Mouse (Mus musculus) liver, adult 2 months (tissue): ENCODE results near the gene L3mbtl2. TPM values are rescaled to one million over a fixed set of nuclear protein-coding genes. Genes with fewer than 3 reads are reported as not detected.

Source experiments
- DNase-seq: peaks from one replicate; pipeline ENCODE4 v3.0.0-alpha.2; 2011; ENCODE audit warnings: low read depth, low spot score; ENCODE audit errors: extremely low read depth
- H3K27ac ChIP-seq: fragments of 200-500 bp; replicated peaks from 2 replicates; pipeline ENCODE4 v1.5.1; 2012; ENCODE audit warnings: low read depth, mild to moderate bottlenecking, control low read depth, inconsistent platforms, low read length; ENCODE audit not compliant: insufficient read depth
- H3K27me3 ChIP-seq: fragments of 200-500 bp; 2 replicates; pipeline ENCODE4 v1.6.1; 2012; ENCODE audit warnings: mild to moderate bottlenecking, moderate library complexity, low read length, inconsistent platforms; ENCODE audit not compliant: control insufficient read depth, insufficient read depth
- H3K36me3 ChIP-seq: fragments of 200-500 bp; 2 replicates; pipeline ENCODE4 v1.6.1; 2012; ENCODE audit warnings: low read length, inconsistent platforms; ENCODE audit not compliant: control insufficient read depth, insufficient read depth
- H3K4me1 ChIP-seq: fragments of 200-500 bp; 2 replicates; pipeline ENCODE4 v1.6.1; 2011; ENCODE audit warnings: low read length; ENCODE audit not compliant: control insufficient read depth, insufficient read depth
- H3K4me3 ChIP-seq: fragments of 200-500 bp; 2 replicates; pipeline ENCODE4 v1.5.1; 2011; ENCODE audit warnings: low read depth, mild to moderate bottlenecking, control low read depth, low read length, moderate library complexity; ENCODE audit not compliant: insufficient read depth
- H3K79me2 ChIP-seq: fragments of 200-500 bp; 2 replicates; pipeline ENCODE4 v1.6.1; 2012; ENCODE audit warnings: inconsistent platforms, mild to moderate bottlenecking, low read length, moderate library complexity; ENCODE audit not compliant: control insufficient read depth, insufficient read depth
- H3K9ac ChIP-seq: fragments of 200-500 bp; 2 replicates; pipeline ENCODE4 v1.6.1; 2012; ENCODE audit warnings: low read depth, mild to moderate bottlenecking, control low read depth, inconsistent platforms, low read length
- CTCF ChIP-seq: fragments of 200-500 bp; IDR thresholded peaks from 2 replicates; pipeline ENCODE4 v1.5.1; 2011; ENCODE audit warnings: low read depth, low read length, control low read depth
- POLR2A ChIP-seq: fragments of 200-500 bp; IDR thresholded peaks from 2 replicates; pipeline ENCODE4 v1.6.1; 2011; ENCODE audit warnings: low read length, control low read depth; ENCODE audit not compliant: insufficient read depth; ENCODE audit errors: extremely low read depth
- WGBS: fragments of 180-500 bp; shearing (Covaris S2); methylation state at CpG from one replicate; pipeline ENCODE4 v1.1.7; 2018; 5-methylcytosine and 5-hydroxymethylcytosine counted together
- polyA plus RNA-seq: library from polyadenylated mRNA; depleted of rRNA; stranded (reverse); fragments of >200 nt; gene quantifications from 2 replicates; pipeline ENCODE4 v1.2.3, GENCODE M21; 2012; rRNA removed
- total RNA-seq: library from RNA; depleted of rRNA; stranded (reverse); fragments of >200 nt; gene quantifications from 2 replicates; pipeline ENCODE4 v1.2.3, GENCODE M21; 2014; rRNA removed

L3mbtl2 gene
- total and polyA plus RNA-seq, 2 experiments: 4.7 to 9.7 TPM

GRCm38 (mm10) chr15:81725965-81726364, 62.3 kb downstream of the L3mbtl2 start:
- Histone ChIP-seq H3K36me3 (peaks cover 28% of the 10 kb centered on the region), H3K27me3 (no peaks in the 10 kb centered on the region), H3K9ac (no peak overlapping the region), H3K79me2 (peaks cover 11% of the 10 kb centered on the region; the same call in 1 of the 2 replicates), H3K27ac (no peak overlapping the region), H3K4me3 (no peak overlapping the region), H3K4me1 (peaks cover 5% of the 10 kb centered on the region)
- TF ChIP-seq CTCF (no peak), POLR2A (no peak)
- 97% methylated on average over 8 of the region's 8 CpGs for WGBS
- no peak for DNase-seq

DNA sequence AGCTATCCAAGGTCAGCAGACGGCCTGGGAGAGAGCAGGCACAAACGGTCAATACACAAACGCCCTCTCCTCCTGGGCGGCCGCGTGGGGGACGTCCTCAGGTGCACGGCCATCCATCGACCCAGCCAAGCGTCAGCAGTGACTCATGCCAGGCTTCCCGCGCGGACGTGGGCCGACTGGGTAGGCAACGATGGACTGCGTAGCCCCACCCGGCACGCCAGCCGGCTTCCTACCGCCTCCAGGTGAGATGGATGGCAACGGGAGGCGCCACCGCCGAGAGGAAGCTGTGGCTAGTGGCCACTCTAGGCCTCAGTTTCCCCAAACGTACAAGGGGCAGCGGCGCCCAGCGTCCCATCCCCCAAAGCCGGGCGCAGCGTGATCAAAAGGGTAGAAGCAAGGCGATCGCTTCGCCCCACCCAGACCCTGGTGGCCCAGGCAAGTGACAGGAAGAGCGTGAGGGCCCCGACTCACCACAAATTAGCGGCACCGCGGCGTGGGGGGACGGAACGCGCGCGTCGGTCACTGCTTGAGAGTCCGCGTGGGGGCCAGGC, 65.6 kb downstream of the L3mbtl2 start:
- WGBS: under 1% methylated on average over 49 of the region's 49 CpGs
- peak; percentile 67 for DNase-seq
- H3K27ac ChIP-seq: peak overlapping the region; percentile 63
- peak overlapping the region; percentile 85 for H3K9ac ChIP-seq
- H3K4me3 ChIP-seq: peak overlapping the region; percentile 84
- TF ChIP-seq CTCF (no peak), POLR2A (no peak)
- H3K79me2 ChIP-seq: peaks cover 11% of the 10 kb centered on the region; the same call in 1 of the 2 replicates
- H3K4me1 ChIP-seq: peaks cover 5% of the 10 kb centered on the region
- peaks cover 1% of the 10 kb centered on the region; the same call in 1 of the 2 replicates for H3K36me3 ChIP-seq
- no peaks in the 10 kb centered on the region for H3K27me3 ChIP-seq

DNA sequence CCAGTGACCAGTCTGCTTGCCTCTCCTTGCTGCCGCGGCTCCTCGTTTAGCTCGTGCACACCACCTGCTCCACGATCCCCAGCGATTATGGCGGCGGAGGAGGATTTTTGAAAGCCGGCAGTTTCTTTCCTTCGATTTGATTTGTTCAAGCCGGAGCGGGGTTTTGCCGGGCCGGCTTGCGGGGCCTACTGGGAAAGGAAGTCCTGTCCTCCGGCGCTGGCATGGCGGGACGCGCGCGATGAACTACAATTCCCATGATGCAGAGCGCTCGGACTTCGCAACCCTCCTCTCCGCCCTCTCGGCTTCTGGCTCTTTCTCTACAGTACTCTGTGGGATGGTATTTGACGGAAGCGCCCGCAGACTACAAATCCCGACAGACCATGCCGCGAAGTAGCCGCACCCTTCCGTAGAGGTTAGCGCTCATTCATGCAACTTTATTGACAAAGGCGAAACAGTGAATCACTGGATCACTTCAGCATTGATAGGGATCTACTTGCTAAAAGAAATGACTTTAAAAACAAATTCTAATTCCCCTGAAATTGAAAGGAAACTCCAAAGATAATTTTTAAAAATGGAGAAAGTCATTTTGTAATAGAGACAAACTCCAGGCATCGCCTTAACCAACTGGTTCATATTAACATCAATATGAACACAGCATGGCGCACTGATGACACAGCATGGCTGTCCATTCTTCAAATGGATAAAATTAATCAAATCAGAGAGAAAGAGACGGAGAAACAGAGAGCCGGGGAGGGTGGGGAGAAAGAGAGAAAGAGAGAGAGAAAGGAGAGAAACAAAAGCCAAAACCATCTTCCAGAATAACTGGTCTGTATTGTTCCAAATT, 66.3 kb downstream of the L3mbtl2 start:
- H3K27ac ChIP-seq: peak overlapping the region; percentile 63
- WGBS: 6% methylated on average over 41 of the region's 41 CpGs
- peak overlapping the region; percentile 84 for H3K4me3 ChIP-seq
- TF ChIP-seq POLR2A (0 out of 2 replicates have a peak, but pooled peaks have one; percentile 36), CTCF (no peak)
- H3K9ac ChIP-seq: peak overlapping the region; percentile 85
- H3K27me3 ChIP-seq: no peaks in the 10 kb centered on the region
- H3K4me1 ChIP-seq: peaks cover 5% of the 10 kb centered on the region
- no peaks in the 10 kb centered on the region for H3K36me3 ChIP-seq
- H3K79me2 ChIP-seq: peaks cover 11% of the 10 kb centered on the region; the same call in 1 of the 2 replicates
- peak; percentile 98 for DNase-seq

- H3K27me3 ChIP-seq: no peaks in the 10 kb centered on the region
- TF ChIP-seq POLR2A (no peak), CTCF (no peak)
- no peaks in the 10 kb centered on the region for H3K4me1 ChIP-seq
- no peak for DNase-seq
- no peak overlapping the region for H3K4me3 ChIP-seq
- H3K79me2 ChIP-seq: no peaks in the 10 kb centered on the region
- no peak overlapping the region for H3K9ac ChIP-seq
- no peak overlapping the region for H3K27ac ChIP-seq
- WGBS: 58% methylated on average over 3 of the region's 3 CpGs
- no peaks in the 10 kb centered on the region for H3K36me3 ChIP-seq
These were observed 71.4 kb downstream of the L3mbtl2 start for GRCm38 (mm10) chr15:81735075-81735474.

Other genes with a start within 250 kb of the L3mbtl2 start
- 45.5 and 59.3 TPM in 2 replicates for gene Rbx1, start 197.6 kb upstream of the L3mbtl2 start, total RNA-seq
- gene Rbx1, start 197.6 kb upstream of the L3mbtl2 start, polyA plus RNA-seq: 52.3 and 55.4 TPM in 2 replicates
- 17.9 and 27.7 TPM in 2 replicates for gene Ep300, start 78.5 kb upstream of the L3mbtl2 start, total RNA-seq
- 6.5 and 8.5 TPM in 2 replicates for gene Ep300, start 78.5 kb upstream of the L3mbtl2 start, polyA plus RNA-seq
- 0.13 and 0.37 TPM in 2 replicates for gene Chadl, start 33.4 kb downstream of the L3mbtl2 start, total RNA-seq
- 1.5 and 1.9 TPM in 2 replicates for gene Chadl, start 33.4 kb downstream of the L3mbtl2 start, polyA plus RNA-seq
- gene Zc3h7b, start 81.2 kb downstream of the L3mbtl2 start, total RNA-seq: 7.4 TPM in 2 replicates
- 11.9 and 13.1 TPM in 2 replicates for gene Zc3h7b, start 81.2 kb downstream of the L3mbtl2 start, polyA plus RNA-seq
- gene Rangap1, start 81.6 kb downstream of the L3mbtl2 start, total RNA-seq: 32.8 and 33.1 TPM in 2 replicates
- gene Rangap1, start 81.6 kb downstream of the L3mbtl2 start, polyA plus RNA-seq: 21.6 and 24.8 TPM in 2 replicates
- gene Tef, start 138.5 kb downstream of the L3mbtl2 start, total RNA-seq: 156 and 163 TPM in 2 replicates
- 34.6 and 35.0 TPM in 2 replicates for gene Tef, start 138.5 kb downstream of the L3mbtl2 start, polyA plus RNA-seq
- 15.8 and 25.6 TPM in 2 replicates for gene Tob2, start 194.9 kb downstream of the L3mbtl2 start, total RNA-seq
- gene Tob2, start 194.9 kb downstream of the L3mbtl2 start, polyA plus RNA-seq: 20.9 and 21.6 TPM in 2 replicates
- gene Phf5a, start 208.0 kb downstream of the L3mbtl2 start, total RNA-seq: 12.3 and 15.6 TPM in 2 replicates
- gene Phf5a, start 208.0 kb downstream of the L3mbtl2 start, polyA plus RNA-seq: 27.5 and 28.7 TPM in 2 replicates
- gene Aco2, start 208.4 kb downstream of the L3mbtl2 start, total RNA-seq: 170 and 187 TPM in 2 replicates
- gene Aco2, start 208.4 kb downstream of the L3mbtl2 start, polyA plus RNA-seq: 127 TPM in 2 replicates